Mouse (Mus musculus) Patski (cell line): ENCODE measurements around the gene Svs1. TPM values are rescaled to one million over a fixed set of nuclear protein-coding genes. Genes with fewer than 3 reads are reported as not detected.
"Not testable (repeated sequence)": the region's sequence is repeated elsewhere in the genome, so short reads cannot be mapped to it uniquely, and the experiment has no call there.

Source experiments
- ATAC-seq: fragments of 100-300 bp; one replicate; pipeline ENCODE4 v1.8.0; 2021
- CTCF ChIA-PET: fragments of 350-600 bp; sonication (Branson Sonifier 250); formaldehyde crosslinking; loops from one replicate; lab custom pipeline; 2022; ENCODE audit warnings: inconsistent platforms; lab: Charles Lee
- POLR2A ChIA-PET: fragments of 350-600 bp; sonication (Branson Sonifier 250); formaldehyde crosslinking; loops from one replicate; lab custom pipeline; 2022; ENCODE audit warnings: antibody characterized with exemption, inconsistent platforms; lab: Charles Lee
- DNase-seq: peaks from one replicate; pipeline ENCODE4 v3.0.0-alpha.2; 2011; ENCODE audit warnings: low read depth, low spot score
- H3K27me3 ChIP-seq: fragments of 371-371 bp; one replicate; pipeline ENCODE4 v1.5.1; 2021
- CTCF ChIP-seq: fragments of 100-300 bp; IDR thresholded peaks from one replicate; pipeline ENCODE4 v1.5.1; 2021
- in situ Hi-C: fragments of 300-500 bp; cut with MboI; formaldehyde crosslinking; loops from 3 replicates; pipeline ENCODE4 v1.11.1; 2018; ENCODE audit warnings: low pct_unique_long_range_greater_than_20kb, mixed read lengths
- polyA plus RNA-seq: library from polyadenylated mRNA; unstranded; gene quantifications from one replicate; pipeline ENCODE4 v1.2.3, GENCODE M21; 2021

Svs1 gene
- polyA plus RNA-seq: not detected

DNA sequence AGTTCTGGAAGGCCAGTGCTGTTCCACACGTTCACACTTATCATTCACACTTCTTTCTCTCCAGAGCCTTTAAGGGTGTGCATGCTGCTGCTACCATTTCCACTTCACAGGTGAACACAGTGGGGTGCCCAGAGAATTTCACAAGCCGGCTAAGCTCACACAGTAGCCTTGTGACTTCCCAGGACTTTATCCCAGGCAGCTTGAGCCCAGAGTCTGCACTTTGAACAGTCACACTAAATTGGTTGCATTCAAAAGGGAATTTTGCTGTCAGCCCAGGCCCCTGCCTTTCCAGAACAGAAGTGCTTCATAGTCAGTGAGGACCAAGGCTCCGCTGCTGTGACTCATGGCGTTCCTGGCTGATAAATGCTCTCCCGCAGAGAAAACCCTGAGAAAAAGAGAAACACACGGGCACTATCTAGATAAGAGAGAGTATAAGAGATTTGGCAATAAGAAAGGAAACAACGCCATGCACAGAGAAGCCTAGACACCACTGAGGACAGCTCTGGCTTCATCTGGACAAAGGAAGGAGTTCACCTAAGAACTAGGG lies at the start of gene Svs1:
Gene Svs1 (plus strand): TSS at position 418 of the 547 bp plus-strand sequence.
- in situ Hi-C loops: no loop called here
- POLR2A ChIA-PET: no interaction called here

DNA sequence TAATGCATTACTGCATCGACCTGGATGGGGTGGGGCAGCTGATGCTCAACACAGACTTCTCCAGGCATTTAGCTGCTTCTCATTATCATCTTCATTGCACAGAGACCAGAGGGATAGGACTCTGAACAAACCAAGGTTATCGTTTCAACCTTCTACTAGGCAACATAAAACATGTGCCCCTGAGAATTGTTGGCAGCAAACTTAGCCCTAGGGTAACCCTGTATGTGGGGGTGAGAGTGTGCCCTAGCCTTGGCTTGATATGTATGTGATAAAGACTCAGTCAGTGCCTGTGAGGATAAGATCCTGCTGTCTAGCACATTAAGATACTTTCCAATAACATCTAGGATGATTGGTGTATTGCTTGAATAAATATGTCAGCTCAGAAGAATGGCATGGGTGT lies 37.1 kb upstream of the Svs1 start:
- CTCF ChIA-PET: interaction anchor here (0.9 to 5.1 kb wide), 2 partner anchors 11 to 88 kb away, joined by 3 to 25 read pairs; no protein-coding TSS in a partner anchor
- no peak for TF ChIP-seq CTCF
- ATAC-seq (no peak), DNase-seq (no peak)
- in situ Hi-C loops: no loop called here
- no peaks in the 10 kb centered on the region for H3K27me3 ChIP-seq
- POLR2A ChIA-PET: no interaction called here

More for the DNA sequence above, at the start of gene Svs1:
- peak; percentile 4 for DNase-seq
- peaks cover 3% of the 10 kb centered on the region for H3K27me3 ChIP-seq
- CTCF ChIA-PET: no interaction called here
- no peak for ATAC-seq
- TF ChIP-seq CTCF: no peak

DNA sequence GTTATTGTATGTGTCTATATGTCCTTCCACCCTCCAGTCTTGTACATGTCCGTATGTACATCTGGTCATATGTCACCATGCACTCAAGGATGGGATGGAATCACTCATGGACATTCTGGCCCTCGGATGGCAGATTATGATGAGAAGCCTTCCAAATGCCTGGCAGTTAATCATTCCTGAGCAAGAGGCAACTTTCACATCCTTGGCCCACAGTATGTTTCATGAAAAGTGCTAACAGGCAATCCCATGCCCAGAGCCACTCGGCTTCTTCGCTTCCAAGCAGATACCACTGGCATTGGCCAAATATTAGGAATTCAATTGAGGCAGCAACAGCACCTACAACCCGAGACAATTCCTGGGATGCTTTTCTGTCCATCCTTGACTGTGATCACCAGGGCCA lies 36.0 kb upstream of the Svs1 start:
- H3K27me3 ChIP-seq: no peaks in the 10 kb centered on the region
- DNase-seq: no peak
- ChIA-PET CTCF (interaction anchor here (1.1 to 5.1 kb wide), 2 partner anchors 89 to 96 kb away, joined by 3 to 25 read pairs; no protein-coding TSS in a partner anchor), POLR2A (no interaction called here)
- no peak for ATAC-seq
- in situ Hi-C loops: no loop called here
- TF ChIP-seq CTCF: no peak

DNA sequence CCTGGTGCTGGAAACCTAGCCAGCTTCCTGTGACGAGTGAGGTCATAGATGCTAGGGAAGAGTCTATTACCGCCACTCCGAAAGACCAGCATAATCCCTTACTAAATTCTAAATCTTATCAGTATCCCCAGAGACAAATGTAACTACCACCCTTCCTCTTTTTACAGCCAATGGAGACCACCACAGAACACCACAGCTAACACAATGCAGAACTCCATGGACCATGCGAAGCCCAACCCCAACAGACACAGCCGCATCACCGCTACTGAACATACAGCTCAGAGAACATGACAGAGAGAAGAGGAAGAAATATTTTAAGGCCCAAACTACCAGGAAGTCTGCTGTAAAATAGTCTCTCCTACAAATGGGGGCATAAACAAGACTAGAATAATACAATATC lies 35.0 kb upstream of the Svs1 start:
- no peak for TF ChIP-seq CTCF
- ATAC-seq (no peak), DNase-seq (no peak)
- no peaks in the 10 kb centered on the region for H3K27me3 ChIP-seq
- POLR2A ChIA-PET: no interaction called here
- in situ Hi-C loops: no loop called here
- CTCF ChIA-PET: interaction anchor here (1.1 to 5.1 kb wide), 2 partner anchors 90 to 97 kb away, joined by 3 to 25 read pairs; no protein-coding TSS in a partner anchor

DNA sequence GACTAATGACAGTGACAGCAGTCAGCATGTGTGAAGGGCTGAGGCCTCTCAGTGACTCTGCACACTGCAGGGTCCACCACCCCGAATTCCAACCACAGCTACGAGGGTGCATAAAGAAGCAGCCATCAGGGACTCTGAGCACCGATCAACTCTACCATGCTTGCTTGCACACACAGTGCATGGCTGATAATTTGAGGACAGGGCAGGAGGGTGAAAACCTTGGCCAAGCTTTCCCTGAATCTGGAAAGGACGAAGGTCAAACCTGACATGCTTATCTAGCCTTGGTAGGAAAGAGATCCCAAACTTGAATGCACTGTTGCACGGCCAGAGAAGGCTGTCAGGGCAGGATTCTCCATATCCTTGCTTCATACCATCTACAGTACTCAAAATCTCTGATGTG lies 33.4 kb upstream of the Svs1 start:
- no peak for TF ChIP-seq CTCF
- in situ Hi-C loops: no loop called here
- DNase-seq (no peak), ATAC-seq (no peak)
- H3K27me3 ChIP-seq: no peaks in the 10 kb centered on the region
- ChIA-PET POLR2A (interaction anchor here (1.2 to 2.0 kb wide), 2 partner anchors 83 to 86 kb away, joined by 5 to 8 read pairs; no protein-coding TSS in a partner anchor), CTCF (interaction anchor here (1.0 to 9.4 kb wide), 4 partner anchors 94 to 306 kb away, joined by 3 to 124 read pairs (median 7); partner anchors contain the start of gene Gimap8)

DNA sequence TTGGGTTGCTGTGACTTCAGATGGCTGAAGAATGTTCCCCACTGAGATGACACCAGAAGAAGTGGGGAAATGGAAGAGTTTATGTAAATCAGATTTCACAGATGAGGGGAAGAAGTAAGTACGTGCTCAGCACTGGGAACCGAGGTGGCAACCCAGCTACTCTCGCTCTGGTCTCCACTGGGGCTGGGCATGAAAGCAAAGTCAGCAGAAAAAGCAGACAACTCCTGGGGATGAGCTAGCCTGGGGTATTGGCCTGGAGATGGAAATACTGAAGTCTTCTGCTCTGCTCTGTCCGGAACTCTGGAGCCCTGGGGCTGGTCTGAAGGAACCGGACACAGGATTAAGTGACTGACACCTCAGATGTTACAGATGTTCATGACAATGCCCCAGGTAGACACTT lies 32.5 kb upstream of the Svs1 start:
- no peak for TF ChIP-seq CTCF
- DNase-seq: no peak
- ATAC-seq: no peak
- in situ Hi-C loops: no loop called here
- ChIA-PET CTCF (interaction anchor here (0.9 to 9.4 kb wide), 7 partner anchors 49 to 307 kb away, joined by 3 to 124 read pairs (median 3); partner anchors contain the start of gene Gimap8), POLR2A (interaction anchor here (0.6 to 2.0 kb wide), 5 partner anchors 18 to 94 kb away, joined by 3 to 8 read pairs (median 5); no protein-coding TSS in a partner anchor)
- H3K27me3 ChIP-seq: no peaks in the 10 kb centered on the region

DNA sequence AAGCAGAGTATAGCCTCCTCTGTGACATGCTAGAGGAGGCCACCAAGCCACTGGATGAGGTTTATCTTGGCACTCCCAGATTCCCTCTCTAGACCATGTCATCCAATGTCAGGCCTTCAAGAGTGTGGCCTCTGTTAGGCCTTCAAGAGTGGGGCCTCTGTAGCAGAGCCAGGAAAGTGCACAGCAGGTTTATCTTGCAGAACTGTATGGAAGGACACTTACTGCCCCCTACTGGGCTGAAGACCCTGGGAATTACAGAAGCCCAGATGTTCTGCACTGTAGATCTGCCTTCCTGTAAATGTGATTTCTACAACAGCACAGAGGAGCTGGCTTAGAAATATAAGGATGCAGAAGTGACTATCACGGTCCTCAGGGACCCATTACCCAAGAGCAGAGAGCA lies 31.7 kb upstream of the Svs1 start:
- CTCF ChIA-PET: interaction anchor here (0.8 to 9.4 kb wide), 7 partner anchors 21 to 181 kb away, joined by 3 to 124 read pairs (median 3); partner anchors contain the start of genes Tmem176a and Tmem176b
- in situ Hi-C loops: loop anchor here (5.0 kb wide), 1 partner anchor 93 kb away; no protein-coding TSS in a partner anchor
- DNase-seq (peak; percentile 35), ATAC-seq (peak; percentile 62)
- TF ChIP-seq CTCF: peak; percentile 87
- POLR2A ChIA-PET: interaction anchor here (0.6 to 2.0 kb wide), 3 partner anchors 58 to 95 kb away, joined by 3 to 8 read pairs (median 3); no protein-coding TSS in a partner anchor
- no peaks in the 10 kb centered on the region for H3K27me3 ChIP-seq

DNA sequence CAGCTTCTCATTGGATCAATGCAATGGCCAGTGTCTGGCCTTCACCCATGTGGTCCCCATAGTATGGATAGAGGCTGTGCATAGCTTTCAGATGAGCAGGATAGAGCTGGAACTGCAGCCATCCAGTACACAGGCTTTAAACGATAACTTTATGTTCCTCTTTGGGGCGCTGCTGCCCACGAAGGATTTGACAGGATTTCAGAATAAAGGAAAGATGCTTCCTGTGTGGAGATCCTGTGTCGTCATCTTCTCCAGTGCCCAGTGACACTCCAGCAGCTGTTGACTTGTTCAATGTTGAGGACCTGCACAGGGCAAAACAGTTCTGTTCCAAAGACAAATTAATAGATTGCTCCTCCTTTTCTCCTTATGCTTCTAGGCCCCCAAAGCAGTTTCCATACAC lies 29.9 kb upstream of the Svs1 start:
- CTCF ChIA-PET: interaction anchor here (1.7 to 9.4 kb wide), 4 partner anchors 97 to 310 kb away, joined by 5 to 124 read pairs (median 12); partner anchors contain the start of genes Gimap8, Tmem176a and Tmem176b
- H3K27me3 ChIP-seq: no peaks in the 10 kb centered on the region

DNA sequence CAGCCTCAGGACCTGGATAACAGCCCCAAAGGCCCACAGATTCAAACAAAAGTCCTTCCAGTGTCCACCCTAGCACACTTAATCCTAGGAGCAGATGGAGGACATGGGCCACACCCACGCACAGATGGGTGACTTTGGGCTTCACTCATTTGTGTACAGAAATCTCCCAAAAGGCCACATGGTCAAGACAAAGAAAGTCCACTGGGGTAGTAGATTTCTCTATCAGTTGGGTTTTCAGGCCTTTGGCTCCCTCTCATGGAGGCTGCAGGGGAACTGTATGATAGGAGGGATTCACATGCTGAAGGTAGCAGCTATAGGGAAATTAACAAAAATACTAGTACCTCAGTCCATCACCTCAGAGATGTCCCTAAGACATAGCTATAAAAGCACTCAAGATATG lies 28.6 kb upstream of the Svs1 start:
- DNase-seq (peak; percentile 27), ATAC-seq (no peak)
- POLR2A ChIA-PET: interaction anchor here (1.1 to 1.3 kb wide), 2 partner anchors 98 to 101 kb away, joined by 3 to 5 read pairs; no protein-coding TSS in a partner anchor
- CTCF ChIA-PET: interaction anchor here (0.8 to 9.4 kb wide), 8 partner anchors 62 to 419 kb away, joined by 3 to 124 read pairs (median 6); partner anchors contain the start of genes Gimap3, Gimap8, Gm45021 and Tmem176a
- in situ Hi-C loops: loop anchor here (5.0 kb wide), 1 partner anchor 96 kb away; no protein-coding TSS in a partner anchor
- peak; percentile 87 for TF ChIP-seq CTCF
- H3K27me3 ChIP-seq: no peaks in the 10 kb centered on the region

More for the DNA sequence above, 29.9 kb upstream of the Svs1 start:
- no peak for DNase-seq
- in situ Hi-C loops: loop anchor here (5.0 kb wide), 1 partner anchor 94 kb away; no protein-coding TSS in a partner anchor
- no peak for ATAC-seq
- POLR2A ChIA-PET: interaction anchor here (0.6 to 1.5 kb wide), 5 partner anchors 96 to 330 kb away, joined by 3 to 4 read pairs (median 3); partner anchors contain the start of gene Tmem176b
- no peak for TF ChIP-seq CTCF

DNA sequence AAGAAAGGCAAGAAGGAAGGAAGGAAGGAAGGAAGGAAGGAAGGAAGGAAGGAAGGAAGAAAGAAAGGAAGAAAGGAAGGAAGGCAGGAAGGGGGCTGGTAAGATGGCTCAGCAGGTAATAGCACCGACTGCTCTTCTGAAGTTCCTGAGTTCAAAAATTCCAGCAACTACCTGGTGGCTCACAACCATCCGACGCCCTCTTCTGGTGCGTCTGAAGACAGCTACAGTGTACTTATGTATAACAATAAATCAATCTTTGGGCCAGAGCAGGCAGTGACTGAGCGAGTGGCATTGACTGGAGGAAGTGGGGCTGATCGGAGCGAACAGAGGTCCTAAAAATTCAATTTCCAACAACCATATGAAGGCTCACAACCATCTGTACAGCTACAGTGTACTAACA lies 27.5 kb upstream of the Svs1 start:
- in situ Hi-C loops: loop anchor here (5.0 kb wide), 1 partner anchor 97 kb away; no protein-coding TSS in a partner anchor
- POLR2A ChIA-PET: interaction anchor here (1.3 kb wide), 1 partner anchor 99 kb away, joined by 5 read pairs; no protein-coding TSS in a partner anchor
- peak; percentile 71 for TF ChIP-seq CTCF
- not testable (repeated sequence) for H3K27me3 ChIP-seq, DNase-seq, ATAC-seq
- CTCF ChIA-PET: interaction anchor here (0.7 to 9.4 kb wide), 4 partner anchors 99 to 313 kb away, joined by 3 to 124 read pairs (median 6); partner anchors contain the start of genes Gimap3, Gimap8, Tmem176a and Tmem176b

DNA sequence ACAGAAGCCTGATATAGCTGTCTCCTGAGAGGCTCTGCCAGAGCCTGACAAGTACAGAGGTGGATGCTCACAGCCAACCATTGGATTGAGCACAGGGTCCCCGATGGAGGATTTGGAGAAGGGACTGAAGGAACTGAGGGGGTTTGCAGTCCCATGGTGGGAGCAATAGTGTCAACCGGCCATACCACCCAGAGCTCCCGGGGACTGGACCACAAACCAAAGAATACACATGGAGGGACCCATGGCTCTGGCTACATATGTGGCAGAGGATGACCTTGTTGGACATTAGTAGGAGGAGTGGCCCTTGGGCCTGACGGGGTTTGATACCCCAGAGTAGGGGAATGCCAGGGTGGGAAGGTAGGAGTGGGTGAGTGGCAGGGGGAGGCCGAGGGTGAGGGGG lies 20.0 kb upstream of the Svs1 start:
- ATAC-seq, DNase-seq, POLR2A ChIA-PET, CTCF ChIA-PET: not testable (repeated sequence)
- peaks cover 22% of the 10 kb centered on the region for H3K27me3 ChIP-seq
- in situ Hi-C loops: loop anchor here (10.0 kb wide), 1 partner anchor 792 kb away; no protein-coding TSS in a partner anchor
